Mouse (Mus musculus): ENCODE data around the gene Foxp1.

DNA sequence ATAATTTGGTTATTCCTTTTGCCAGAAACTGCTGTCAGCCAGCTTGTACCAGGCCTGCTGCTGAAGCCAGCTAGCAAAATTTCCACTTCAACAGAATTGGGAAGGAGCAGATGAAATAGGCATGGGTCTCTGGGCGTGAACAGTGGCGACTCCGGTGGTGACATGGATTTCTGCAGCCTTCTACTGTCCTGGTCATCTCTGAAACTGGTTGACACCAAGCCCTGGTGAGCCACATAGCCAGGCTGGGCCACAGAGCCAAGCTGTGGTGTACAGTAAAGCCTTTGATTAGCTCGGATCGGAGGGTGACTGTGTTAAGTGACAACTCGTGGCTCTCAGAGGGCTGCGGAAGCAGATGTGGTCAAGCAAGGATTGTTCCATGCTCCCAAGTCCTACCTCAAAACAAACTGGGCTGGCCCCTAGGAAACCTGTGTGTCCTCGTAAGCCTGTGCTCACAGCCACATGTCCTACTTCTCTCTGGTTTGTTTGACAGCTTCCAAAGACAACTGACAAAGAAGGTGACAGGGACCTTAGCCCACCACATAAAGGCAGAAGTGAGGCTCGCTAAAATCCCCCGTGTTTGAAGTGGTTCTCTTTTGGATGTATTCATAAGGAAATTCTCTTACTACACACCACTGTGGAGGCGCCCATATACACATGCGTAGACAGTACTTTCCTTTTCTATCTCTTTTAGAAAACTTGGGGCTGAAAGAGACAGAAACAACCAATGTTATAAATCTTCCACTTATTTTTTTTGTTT lies 36.5 kb downstream of the Foxp1 start:
- TF ChIP-seq CTCF (IDR thresholded peaks at IDR 0.05) (peak; percentile 53), EP300 (IDR thresholded peaks at IDR 0.05) (no peak)
